Mouse (Mus musculus): ENCODE data around the gene Eif5b.
"Not testable (repeated sequence)": the region's sequence is repeated elsewhere in the genome, so short reads cannot be mapped to it uniquely, and the experiment has no call there.

Gene Eif5b

DNA sequence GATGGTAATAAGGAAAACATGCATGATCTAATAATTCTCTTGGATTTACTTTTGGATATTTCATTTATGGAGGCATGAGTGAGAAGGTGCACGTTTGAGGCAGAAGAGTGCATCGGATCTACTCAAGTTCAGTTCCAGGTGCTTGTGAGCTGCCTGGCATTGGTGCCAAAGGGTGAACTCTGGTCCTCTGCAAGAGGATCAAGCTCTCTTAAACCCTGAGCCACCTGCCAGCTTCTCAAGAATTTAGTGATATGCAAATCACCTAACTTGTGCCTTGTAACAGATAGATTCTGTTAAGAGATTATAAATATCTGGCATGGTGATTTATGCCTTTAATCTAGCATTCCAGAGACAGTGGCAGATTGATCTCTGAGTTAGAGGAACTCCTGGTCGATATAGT, 5.2 kb downstream of the Eif5b start:
- no peak for ATAC-seq (ENCODE audit: low TSS enrichment)

DNA sequence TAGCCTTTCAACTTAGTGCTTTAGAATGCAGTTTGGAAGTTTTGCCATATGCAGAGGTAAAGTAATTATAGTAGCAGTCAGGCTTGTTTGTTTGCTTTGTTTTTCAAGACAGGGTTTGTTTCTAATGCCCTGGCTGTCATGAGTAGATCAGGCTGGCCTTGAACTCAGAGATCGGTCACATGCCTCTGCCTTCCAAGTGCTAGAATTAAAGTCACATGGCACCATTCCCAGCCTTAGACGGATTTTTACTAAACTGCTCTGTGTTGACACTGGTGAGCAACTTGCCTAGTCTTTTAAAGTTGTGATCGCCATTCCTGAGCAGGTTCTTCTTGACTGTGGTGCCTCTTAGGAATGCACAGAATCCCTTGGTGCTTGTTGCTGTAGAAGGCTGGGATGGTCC, 8.9 kb downstream of the Eif5b start:
- ATAC-seq (ENCODE audit: low TSS enrichment), result no peak

DNA sequence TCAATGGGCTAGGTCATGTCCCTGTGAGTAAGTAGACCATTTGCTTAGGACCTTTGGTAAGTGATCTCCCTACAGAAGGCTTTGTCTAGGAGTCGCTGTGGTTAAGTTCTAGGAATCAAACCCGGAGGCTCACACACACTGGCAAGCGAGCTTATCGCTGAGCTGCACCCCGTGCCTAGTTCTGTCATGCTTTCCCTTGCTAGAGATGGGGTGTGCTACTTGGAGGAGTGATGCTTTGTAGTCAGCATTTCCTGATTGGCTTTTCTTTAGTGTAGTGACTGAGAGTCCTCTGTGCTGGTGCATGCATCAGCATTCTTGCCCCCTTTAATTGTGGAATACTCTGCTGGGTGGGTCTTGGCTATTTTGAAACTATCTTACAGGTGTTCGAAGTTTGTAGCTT, 13.8 kb downstream of the Eif5b start:
- no peak for ATAC-seq (ENCODE audit: low TSS enrichment)

DNA sequence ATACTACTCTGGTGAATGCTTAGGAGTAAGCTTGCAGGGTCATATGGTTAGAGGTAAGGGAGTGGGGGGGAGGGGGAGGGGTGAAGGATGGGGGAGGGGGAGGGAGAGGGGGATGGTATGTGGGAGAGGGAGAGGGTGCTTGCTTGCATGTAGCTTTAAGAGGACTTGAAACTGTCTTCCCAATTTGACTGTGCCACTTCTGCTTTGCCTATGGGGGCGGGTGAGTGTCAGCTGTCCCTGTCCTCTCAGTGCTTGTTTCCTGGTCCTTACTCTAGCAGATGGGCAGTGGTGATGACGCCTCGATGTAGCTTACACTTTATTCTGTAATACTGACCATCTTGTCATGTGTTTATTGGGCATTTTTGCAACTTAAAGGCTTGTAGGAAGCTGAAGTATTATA, 14.3 kb downstream of the Eif5b start:
- no peak for ATAC-seq (ENCODE audit: low TSS enrichment)

DNA sequence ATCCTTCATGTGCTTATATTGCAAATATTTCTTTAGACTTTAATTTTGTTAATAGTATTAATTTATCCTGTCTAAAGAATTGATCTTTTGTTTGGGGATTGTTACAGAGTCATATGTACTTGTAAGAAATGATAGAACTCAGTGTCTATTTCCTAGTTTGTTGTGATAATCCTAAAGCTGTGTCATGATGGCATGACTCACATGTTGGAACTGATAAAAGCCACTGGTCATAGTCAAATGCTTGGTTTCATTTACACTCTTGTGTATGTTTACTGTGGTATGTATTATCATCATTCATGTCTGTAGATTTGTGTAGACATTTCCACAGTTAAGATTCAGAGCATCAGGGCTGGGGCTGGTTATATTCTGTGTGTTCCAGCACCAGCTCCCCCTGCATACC, 14.7 kb downstream of the Eif5b start:
- no peak for ATAC-seq (ENCODE audit: low TSS enrichment)

DNA sequence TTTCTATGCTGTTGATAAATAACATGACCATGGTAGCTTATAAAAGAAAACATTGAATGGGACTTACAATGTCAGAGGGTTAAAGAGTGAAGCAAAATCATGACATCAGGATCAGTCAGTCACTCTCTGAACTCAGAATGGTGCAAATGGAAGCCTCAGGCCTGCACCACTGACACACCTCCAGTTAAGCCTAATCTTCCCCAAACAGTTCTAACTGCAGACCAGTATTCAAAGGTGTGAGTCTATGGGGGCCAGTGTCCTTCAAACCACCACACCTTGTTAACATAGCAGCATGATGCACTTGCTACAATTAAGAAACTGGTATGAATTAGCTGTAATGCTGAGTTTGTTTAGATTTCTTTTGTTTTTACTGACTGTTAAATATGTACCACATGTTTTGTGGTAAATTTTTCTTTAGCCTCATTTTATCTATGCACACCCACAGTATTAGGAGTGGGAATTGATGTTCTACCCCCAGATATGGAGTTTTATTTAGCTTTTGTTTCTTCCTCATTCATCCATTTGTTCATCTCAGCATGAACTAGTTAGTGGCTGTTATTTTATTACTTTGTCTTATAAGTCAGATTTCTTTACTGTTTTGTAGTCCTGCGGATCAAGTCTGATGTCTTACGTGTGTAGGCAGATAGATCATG, 16.9 kb downstream of the Eif5b start:
- ATAC-seq (ENCODE audit: low TSS enrichment), result no peak

DNA sequence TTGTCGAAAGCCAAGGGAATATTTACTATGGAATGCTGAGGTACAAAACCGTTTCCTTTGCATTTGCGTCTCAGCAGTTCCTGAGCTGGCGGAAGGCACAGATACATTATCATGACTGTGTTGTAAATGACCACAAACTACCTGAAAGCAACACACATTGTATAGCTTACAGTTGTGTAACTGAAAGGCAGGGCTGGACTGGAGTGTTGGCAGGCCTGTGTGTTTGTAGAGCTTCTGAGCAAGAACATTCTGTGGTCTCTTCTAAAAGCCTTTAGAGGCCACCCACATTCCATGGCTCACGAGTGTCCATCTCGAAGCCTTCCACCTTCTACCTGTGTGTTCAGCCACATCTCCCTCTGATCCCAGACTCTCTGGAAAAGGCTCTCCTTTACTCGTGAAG, 29.5 kb downstream of the Eif5b start:
- no peak for ATAC-seq (ENCODE audit: low TSS enrichment)

DNA sequence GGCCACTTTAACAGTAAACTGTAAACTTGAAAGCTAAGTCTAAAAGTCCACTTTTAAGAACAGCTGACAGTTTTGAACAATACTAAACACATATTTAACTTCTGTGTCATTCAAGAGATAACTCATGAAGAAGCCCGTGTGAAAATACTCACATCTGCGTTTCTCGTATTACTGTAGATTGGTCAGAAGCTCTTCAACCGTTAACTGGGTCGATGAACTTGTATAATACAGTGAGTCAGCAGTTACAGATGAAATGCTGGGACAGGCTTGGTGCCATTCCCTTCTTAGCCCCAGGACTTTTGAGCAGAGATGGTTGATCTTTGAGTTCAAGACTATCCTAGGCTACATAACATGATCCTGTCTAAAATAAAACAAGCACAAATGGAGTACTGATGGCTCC, 33.6 kb downstream of the Eif5b start:
- ATAC-seq (ENCODE audit: low TSS enrichment), result no peak

DNA sequence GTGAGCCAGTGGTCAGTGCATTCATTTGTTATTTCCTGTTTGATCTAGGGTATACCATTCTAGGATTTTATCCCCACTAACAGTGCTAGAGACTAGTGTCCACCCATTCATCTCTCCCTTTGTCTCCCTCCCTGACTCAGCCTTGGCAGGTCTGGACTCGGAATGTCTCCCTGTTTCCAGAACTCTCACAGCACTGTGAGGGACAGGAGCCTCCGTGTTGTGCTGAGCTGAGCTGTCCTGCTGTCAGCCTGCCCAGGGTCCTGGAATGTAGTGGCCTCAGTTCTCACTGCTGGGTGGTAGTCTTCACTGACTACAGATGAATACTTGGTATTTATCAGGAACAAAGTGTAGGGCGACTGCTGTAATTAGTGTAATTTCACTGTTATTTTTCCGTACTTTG, 37.7 kb downstream of the Eif5b start:
- no peak for ATAC-seq (ENCODE audit: low TSS enrichment)

DNA sequence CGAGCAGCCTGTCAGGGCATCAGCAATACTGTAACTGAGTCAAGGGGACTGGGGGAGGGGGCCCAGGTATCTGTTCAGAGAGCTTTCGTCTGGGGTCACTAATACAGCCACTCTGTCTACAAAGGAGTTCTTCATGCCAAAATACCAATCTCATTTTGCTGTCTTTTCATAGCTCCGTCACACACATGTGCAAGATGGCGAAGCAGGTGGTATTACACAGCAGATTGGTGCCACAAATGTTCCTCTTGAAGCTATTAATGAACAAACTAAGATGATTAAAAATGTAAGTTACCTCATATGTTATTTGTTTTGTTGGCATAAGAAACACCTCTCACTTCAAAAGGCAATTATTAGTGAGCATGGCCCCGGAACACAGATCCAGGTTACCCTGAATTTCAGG, 39.6 kb downstream of the Eif5b start:
- ATAC-seq (ENCODE audit: low TSS enrichment), result no peak

DNA sequence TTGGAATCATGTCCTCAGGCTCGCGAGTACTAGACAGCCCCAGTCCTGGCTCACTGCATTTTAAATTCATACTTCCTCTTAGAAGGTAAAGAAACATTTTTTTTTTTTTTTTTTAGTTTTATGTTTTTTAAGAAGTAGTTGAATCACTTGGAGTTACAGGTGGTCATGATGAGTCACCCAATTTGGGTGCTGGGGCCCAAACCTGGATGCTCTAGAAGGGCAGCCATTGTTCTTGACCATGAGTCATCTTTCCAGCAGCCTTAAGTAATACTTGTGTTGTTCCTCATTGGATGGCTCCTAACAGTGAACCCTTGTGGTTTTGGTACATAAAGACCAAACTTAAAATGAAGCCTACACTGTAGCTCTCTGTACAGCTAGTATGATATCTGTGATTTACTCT, 41.1 kb downstream of the Eif5b start:
- ATAC-seq (ENCODE audit: low TSS enrichment), result no peak

DNA sequence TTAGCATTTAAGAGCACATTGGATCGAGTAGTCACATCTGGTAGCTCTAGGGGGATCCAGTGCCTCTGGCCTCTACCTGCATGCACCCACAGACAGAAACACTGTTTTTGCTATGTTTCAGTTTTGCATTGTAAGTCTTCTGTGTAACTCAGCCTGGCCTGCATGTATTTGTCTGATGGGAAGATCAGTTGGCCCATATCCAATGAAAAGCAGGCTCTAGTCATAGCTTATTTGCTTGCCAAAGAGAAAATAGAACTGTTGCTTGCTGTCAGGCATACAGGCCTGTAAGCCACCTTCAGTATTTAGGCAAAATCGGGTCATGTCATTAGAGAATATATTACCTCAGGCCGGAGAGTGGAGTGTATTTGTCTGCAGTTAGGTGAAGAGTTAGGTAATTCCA, 50.3 kb downstream of the Eif5b start:
- ATAC-seq (ENCODE audit: low TSS enrichment), result 0 out of 2 replicates have a peak, but pooled peaks have one; percentile 15

DNA sequence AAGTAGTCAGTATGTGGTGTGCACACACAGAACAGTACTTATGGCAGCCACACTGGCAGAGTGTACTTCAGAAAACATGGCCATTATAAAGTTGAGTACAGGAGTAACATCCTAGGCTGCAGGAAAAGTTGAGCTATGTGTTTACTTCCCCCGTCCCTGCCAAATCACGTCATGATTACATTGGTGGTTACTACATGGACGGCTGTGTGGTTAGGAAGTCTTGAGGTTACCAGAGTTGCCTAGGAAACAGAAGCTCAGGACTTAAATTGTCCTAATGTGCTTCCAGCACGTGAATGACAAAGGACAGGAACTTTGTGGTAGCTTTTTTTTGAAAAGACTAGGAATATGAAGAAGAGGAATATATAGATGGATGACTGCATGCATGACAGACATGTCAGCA, 51.8 kb downstream of the Eif5b start:
- no peak for ATAC-seq (ENCODE audit: low TSS enrichment)

DNA sequence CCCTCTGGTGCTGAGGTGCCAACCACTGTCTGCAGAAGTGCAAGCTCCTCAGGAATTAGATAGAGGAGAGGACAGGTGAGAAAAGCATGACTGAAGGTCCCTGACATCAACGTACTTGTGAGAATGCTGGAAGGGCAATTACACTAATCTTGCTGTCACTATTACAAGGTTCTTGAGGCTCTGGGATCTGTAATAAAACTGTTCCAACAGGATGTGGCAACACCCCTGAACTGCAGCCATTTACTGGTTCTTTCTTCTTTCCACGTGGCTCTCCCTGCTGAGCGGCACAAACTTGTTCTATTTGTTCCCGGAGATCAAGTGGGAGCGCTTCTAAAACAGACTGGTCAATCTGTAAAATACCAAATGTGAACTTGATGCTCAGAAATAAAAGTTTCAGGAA, 57.4 kb downstream of the Eif5b start:
- no peak for ATAC-seq (ENCODE audit: low TSS enrichment)

DNA sequence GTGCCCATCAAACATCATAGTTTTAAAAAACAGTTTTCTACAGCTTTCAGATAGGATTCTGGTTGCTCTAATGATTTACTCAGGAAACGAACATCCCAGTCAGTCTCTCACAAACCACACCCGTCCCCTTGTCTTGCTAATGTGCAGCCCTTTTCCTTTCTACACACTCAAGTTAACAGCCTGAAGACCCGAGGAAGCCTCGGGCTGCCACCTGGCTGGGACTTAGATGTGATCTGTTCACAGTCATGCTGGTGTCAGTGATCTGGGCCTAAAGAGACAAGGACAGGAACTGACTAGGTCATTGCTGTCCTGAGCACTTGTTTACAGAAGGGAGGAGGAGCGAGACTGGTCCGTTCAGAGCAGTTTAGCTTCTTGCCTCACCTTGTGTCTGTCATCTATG, 60.6 kb downstream of the Eif5b start:
- ATAC-seq (ENCODE audit: low TSS enrichment), result no peak

DNA sequence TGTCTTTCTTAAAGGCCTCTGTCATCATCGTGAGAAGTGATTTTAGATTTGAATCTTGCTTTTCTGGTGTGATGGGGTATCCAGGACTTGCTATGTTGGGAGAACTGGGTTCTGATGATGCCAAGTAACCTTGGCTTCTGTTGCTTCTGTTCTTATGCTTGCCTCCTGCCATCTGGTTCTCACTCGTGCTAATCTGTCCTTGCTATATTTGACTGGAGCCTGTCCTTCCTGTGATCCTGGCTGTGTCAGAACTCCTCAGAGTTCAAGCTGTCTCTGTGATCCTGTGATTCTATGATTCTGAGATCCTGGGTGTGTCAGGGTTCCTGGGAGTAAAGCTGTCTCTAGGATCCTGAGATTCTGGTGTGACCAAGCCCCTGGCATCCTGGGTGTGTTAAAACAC, 64.3 kb downstream of the Eif5b start:
- ATAC-seq (ENCODE audit: low TSS enrichment), result not testable (repeated sequence)

DNA sequence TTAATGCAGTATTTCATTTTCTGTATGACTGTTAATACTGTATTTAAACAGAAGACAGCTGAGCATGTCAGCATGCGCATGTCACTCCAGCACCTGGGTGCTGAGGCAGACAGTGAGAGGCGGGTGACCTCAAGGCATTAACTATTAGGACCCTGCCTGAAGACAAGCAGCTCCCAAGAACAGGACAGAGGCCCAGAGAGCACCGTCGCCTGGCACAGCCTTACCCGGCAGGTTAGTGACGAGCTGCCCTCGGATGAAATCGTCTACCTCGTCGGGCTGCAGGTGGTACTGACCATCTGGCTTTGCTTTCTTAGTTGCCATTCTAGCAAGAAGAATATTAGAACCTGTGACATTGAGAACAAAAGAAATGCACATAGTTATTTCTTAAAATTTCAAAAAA, 69.5 kb downstream of the Eif5b start:
- ATAC-seq (ENCODE audit: low TSS enrichment), result no peak

DNA sequence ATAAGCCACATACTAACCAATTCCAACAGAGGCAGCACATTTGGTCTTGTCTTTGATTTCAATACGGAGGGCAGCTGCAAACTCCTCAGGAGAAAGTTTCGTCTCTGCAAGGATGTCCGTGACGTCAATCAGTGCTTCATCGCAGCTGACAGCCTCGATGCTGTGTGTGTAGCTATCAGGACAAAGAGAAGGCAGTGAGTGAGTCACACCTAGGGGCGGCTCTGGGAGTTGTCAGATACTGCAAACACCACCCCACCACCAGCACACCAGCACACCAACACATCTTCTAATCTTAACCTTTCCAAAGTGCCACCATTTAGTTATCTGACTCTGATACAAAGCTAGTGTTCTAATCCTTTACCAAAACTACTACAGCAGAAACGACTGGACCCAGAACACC, 73.5 kb downstream of the Eif5b start:
- ATAC-seq (ENCODE audit: low TSS enrichment), result peak; percentile 81; the same call in 1 of the 2 replicates

DNA sequence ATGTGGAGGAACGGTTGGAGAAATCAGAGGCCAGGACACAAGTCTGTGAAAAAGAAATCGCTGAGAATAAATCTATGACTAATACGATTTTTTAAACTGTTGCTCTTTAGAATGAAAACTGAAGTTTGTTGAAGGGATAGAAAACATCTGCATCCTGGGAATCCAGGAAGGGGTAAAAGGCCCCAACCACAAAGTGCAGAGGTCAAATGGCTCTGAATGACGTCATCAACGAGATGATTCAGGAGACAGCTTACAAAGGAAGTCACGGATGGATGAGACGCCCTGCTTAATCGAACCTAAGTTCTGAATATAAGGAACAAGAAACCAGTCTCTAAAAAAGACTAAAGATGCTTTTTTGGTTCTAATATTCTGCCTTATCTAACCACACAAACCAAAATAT, 83.5 kb downstream of the Eif5b start:
- ATAC-seq (ENCODE audit: low TSS enrichment), result no peak

DNA sequence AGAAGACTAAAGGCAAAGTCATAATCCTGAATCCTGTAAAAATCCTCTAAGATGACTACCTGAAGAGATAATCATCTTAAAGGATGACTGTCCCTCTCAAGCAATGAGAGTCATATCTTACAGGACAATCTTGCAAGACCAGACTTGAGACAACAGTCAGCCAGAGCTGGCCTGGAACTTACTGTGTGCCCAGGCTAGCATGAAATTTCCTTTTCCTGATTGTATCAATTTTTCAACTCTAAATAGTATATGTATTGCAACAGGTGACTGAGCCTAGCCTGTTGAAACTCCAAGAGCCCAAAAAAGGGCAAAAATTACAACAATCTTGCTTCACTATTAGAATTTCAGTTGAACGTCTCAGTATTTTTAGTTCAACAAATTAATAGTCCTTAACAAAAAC, 105.4 kb downstream of the Eif5b start:
- no peak for ATAC-seq (ENCODE audit: low TSS enrichment)

DNA sequence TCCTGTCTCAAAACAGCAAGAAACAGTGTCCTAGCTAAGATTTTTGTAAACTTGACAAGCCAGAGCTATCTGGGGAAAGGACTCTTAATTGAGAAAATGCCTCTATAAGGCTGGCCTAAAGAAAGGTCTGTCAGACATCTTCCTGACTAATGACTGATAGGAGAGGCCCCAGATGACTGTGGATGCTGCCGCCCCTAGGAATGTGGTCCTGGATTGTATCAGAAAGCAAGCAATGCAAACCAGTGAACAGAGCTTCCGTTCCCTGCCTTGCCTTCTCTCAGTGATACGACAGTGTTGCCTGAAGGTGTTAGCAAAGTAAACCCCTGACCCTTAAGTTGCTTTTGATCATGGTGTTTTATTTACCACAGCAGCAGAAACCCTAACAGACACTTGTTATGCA, 106.0 kb downstream of the Eif5b start:
- ATAC-seq (ENCODE audit: low TSS enrichment), result no peak
